Mouse (Mus musculus) CH12F3 (cell line): Measurements from ENCODE around the gene Rapgef2.
"Not testable (repeated sequence)": the region's sequence is repeated elsewhere in the genome, so short reads cannot be mapped to it uniquely, and the experiment has no call there.

ENCODE experiments used
- in situ Hi-C: fragments of 300-500 bp; cut with MboI; formaldehyde crosslinking; loops from 2 replicates; pipeline ENCODE4 v1.14.3; 2020; ENCODE audit warnings: low sequenced_read_pairs

Gene Rapgef2

DNA sequence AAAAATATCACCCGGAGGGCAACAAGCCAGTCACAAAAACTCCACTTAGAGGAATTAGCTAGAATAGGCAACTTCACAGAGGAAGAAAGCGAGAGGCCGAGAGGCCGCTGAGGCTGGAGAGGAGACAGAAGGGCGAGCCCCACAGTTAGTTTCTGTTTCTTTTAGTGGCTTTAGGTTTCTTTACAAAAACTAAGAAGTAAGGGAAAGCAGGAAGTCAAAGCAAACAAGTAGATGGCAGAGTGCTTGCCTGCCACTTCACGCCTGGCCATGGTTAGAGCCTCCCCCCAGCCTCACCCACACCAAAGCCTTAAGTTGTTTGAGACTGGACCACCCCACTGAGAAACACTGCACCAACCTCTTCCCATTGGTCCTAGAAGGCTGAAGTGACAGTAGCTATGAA lies 108.2 kb downstream of the Rapgef2 start:
- in situ Hi-C loops = loop anchor here (25.0 kb wide), 1 partner anchor 191 kb away; no protein-coding TSS in a partner anchor

DNA sequence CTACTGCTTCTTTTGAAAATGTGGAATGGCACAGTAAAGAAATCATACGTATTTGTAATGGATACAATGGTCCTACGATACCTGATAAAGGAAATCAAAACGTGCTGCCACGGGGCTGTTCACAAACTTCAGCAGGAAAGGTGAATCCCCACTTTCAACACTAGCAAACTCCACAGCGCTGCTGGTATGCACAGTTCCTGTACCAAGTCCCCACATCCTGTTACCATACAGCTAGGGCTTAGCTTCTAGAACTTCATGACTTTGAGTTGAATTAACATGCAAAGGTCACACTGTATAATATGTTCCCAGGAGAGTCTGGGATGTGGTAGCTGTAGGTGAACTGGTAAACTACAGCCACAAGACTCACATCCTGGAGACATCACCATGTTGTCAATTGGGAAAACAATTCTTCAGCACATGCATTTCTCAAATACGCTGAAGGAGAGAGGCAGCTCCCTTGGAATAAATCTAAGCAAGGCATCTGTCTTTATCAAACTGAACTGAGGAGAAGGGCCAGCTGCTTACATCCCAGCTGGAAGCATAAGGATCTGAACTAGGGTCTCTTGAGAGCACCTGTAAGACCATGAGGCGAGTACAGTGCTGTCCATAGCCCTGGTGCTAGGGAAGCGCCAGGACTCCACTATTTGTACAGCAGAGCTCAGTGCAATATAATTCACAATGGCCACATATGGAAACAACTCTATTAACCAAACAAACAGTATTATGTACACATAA lies 109.0 kb downstream of the Rapgef2 start:
- in situ Hi-C loops = loop anchor here (25.0 kb wide), 1 partner anchor 190 kb away; no protein-coding TSS in a partner anchor

DNA sequence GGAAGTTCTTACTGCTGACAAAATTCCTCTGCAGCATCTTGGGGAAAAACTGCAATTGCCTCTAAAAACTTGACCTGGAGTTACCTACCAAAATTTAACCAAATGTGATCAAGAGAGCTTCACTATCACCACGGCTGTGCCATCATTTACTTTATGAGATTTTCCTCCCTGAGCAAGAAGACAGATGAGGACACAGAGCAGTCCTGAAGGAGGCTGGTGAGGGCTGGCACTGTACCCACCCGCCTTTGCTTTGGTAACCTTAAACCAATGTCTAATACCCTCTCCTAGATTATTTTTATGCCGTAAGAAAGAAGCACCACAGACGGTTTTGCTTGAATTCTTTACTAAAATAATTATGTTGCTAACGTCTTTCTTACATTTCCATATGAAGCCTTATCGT lies 112.1 kb downstream of the Rapgef2 start:
- in situ Hi-C loops = no loop called here

DNA sequence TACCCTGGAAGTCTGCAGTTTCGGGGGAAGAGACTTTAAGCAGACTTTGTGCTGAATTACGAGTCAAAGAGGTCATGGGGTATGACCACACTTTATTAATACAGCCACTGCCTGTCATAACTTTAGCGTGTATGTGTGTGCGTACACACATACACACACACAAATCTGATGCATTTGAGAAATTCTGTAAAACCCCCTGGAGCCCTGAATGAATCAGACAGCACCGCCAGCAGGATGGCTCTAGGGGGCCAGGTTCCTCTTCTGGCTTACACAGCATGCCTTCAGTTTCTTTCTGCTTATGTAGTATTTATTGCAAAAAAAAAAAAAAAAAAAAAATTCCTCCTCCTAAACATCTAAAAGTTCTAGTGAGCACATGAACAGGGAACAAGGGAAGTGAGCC lies 113.0 kb downstream of the Rapgef2 start:
- in situ Hi-C loops = no loop called here

DNA sequence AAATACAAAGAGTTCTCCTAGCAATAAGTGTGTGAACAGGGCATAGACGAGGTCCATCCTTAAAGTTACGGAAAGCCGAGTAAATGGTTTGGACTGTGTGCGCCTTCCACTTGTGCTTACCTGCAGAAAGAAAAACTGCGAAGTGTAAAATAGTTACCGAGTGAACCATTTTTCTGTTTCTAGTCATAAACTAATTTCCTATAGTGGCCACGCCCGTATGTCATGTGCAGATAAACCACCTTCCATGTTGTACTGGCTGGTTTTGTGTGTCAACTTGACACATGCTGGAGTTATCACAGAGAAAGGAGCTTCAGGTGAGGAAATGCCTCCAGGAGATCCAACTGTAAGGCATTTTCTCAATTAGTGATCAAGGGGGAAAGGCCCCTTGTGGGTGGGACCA lies 115.2 kb downstream of the Rapgef2 start:
- in situ Hi-C loops = not testable (repeated sequence)

DNA sequence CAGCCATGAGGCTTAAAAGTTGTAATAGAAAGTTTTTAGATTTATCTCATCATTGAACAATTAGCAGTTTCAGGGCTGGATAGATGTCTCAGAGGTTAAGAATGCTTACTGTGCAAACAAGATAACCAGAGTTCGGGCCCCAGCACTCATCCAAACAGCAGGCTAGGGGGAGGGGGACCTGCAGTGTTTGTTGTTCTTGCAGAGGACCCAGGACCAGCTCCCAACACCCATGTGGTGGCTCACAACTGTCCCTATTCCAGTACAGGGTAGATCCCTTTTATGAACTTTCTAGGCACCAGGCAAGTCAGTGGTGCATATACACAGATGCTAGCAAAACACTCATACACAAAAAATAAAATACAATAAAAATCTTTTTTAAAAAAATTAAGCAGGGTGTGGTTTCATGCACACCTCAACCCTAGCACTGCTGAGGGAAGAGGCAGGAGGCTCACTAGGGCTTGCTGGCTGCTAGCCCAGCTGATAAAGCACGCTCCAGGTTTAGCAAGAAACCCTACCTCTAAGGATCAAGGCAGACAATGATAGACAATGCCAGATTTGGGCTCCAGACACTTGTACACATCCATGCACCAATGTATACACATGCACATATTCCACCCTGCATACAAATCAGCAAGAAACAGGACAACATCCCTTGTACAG lies 118.0 kb downstream of the Rapgef2 start:
- in situ Hi-C loops = no loop called here

DNA sequence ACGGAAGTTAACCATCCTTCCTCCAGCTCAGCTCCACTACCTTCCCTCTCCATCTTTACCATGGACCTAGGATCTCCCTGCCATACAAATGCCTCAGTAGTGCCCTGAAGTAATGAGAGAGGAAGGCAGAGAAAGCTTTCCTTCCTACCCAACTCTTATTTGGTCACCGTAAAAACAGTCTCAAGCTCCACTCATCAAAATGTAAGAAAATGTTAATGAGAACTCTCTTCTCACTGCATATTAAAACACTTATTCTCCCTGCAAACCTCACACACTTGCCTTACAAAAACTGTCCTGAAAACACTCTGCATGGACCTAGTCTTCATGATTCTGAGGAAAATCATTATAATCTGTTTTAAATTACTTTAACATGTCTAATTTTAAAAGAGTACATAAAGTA lies 118.7 kb downstream of the Rapgef2 start:
- in situ Hi-C loops = no loop called here

DNA sequence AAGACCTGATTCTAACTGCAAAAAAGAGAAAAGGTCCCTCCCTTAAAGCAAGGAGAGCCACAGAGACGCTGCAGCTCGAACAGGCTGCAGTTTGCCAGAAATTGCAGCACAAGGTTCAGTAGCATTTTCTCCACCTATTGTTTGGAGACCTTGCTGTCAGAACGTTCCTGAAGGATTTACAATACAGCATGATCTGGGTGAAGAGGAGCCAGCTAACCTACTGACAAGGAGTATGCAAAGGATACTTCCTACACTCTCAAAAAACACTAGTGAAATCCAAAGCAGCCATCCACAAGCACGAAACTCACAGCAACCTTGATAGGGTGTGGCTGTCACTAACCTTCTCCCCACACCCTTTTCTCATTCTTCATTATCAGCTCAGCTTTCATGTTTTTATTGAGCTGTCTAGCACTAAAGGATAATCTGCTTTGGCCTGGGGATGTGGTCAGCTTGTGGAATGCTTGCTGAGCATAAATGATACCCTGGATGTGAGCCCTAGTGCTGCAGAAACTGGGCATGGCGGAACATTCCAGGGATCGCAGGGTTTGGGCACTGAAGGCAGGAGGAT lies 124.4 kb downstream of the Rapgef2 start:
- in situ Hi-C loops = no loop called here

DNA sequence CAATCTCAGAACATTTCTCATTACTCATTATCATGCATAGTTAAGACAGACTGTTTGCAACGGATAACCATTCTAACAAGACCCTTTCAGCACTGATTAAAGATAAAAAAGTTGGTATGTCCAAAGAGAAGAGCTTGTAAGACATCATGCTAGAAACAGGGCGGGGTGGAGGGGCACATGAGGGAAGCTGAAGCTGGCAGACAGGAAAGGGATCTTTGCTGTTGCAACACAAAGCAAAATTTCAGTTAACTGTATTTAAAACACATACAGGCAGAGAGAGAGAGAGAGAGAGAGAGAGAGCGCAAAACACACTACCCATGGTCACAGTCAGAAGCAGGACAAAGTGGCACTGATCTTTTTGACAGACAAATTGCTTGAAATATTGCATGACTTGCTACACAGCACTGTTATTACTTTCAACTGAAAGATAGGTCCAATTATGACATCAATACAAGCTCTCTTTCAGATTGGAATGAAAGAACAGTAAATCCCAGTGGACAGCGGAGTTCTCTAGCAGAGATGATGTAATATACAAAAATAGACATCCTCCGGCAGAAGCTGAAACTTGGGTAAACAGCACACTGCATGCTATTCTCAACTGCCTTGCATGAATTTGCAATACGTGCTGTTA lies 125.1 kb downstream of the Rapgef2 start:
- in situ Hi-C loops = no loop called here

DNA sequence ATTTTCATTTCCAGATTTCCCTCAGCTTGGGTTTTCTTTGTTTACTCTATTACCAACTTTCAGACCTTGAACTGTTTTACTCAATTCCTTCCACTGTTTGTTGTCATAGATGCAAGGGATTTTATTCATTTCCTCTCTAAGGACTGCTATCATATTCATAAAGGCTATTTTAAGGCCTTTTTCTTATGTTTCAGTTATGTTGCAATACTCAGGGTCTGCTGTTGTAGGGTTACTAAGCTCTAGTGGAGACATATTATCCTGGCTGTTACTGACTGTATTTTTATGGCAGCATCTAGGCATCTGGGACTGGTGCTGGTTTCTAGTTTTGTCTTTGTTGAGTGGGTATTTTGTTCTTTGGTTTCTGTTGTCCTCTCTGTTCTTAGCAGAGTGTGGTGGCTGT lies 128.1 kb downstream of the Rapgef2 start:
- in situ Hi-C loops = no loop called here

DNA sequence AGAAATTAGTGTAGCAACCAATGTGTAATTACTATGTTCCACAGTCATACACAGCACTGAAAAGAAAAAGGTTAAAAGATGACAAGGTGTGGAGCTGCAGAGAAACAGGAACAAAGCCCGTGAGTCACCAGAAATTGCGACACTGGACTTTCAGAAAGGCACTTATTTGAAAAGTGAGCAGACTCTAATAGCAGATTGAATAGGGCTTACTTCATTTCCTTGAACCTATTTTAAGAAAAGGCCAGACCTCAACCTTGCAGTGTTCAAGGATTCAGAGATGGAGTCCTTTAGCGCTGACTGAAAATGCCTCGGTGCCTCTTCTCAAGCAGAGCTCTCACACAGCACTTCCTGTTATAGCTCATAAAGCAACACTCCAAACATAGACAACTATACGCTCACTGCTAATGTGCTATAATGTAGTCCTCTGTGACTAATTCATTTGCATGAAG lies 133.3 kb downstream of the Rapgef2 start:
- in situ Hi-C loops = no loop called here

DNA sequence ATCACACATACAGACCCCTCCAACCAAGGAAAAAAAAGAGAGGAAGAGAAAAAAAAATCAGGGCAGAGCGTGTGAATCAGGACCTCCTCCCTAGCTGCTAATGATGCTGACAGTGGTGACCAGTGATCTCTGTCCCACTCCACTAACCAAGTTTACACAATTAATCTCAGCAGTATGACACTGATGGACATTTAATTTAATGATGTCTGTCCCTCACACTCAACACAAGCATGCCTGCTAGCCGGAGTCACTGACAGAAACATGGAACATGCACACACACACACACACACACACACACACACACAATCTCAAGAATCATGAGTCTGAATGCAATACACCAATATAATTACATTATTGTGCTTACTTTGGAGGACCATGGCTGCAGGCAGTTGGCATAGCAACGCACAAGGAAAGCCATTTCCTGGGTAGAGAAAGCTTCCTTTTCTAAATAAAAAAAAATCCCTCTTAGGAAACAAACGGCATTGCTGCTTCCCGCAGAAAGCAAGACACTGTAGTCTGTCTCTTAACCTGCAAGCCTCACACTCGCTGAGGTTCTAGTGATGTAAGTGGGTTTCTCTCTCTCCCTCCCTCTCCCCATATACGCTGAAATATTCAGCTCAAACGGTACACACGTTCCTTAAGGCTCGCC lies 140.8 kb downstream of the Rapgef2 start:
- in situ Hi-C loops = no loop called here

DNA sequence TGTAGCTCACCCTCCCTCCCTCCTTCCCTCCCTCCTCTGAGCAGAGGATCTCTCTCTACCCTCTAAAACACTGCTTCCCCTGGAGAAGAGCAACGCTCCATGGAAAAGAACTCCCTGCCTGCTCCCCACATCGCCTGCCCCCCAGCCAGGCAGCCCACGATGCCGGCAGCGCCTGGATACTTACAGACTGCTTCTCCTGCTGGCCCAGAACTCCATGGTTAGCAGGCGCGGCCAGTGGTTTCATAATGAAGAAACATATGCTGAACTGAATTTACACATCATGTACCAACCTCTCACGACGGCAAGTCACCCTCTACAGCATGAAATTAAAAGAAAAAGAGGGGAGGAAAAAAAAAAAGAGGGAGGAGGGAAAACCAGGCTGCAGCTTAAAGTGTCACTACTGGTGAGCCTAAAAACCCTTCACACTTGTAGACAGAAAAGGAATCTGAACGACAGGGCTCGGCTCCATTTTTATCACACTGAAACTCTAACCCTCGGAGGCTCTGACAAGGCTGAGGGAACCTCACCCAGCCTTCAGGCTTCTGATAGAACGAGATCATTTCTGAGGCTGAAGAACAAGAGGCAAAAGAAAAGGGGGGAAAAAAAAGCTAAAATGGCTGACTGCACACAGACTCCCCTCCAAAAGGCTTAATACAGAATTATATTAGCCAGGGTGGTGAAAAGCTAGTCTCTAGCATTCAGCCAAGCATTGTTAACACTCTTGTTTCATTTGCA lies 141.5 kb downstream of the Rapgef2 start:
- in situ Hi-C loops = no loop called here

DNA sequence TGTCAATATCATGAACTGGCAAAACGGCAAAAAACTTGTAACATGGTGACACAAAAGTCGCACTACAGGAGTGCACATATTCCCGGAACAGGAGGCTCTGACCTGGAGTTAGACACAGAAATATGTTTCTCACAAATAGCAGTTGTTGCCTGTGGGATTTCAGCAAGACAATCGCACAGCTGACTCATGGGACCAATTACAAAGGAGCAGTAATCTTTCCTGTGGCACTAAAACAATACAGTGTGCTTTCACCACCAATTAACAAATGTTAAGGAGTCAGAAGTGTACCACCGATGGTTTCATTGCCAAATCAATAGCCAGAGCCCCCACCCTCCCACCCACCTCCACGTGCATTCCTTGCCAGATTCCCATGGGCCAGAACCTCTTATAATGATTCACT lies 142.2 kb downstream of the Rapgef2 start:
- in situ Hi-C loops = no loop called here

DNA sequence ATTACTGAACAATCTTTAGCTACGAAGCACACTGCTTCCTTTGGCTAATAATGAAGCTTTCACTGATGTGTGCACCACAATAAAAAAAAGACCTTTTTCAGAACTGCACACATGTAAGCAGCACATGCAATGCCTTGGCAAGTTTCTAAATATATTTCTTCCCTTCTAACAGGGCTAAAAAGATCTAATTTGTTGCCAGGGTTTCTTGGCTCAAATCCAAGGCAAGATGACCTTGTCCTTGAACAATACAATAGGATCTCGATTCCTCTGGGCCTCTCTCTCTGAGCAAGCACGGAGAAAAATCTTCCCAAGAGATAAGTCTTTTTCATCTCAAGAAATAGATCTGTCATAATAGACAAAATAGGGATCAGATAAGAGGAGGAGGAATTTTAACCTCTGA lies 147.1 kb downstream of the Rapgef2 start:
- in situ Hi-C loops = no loop called here

DNA sequence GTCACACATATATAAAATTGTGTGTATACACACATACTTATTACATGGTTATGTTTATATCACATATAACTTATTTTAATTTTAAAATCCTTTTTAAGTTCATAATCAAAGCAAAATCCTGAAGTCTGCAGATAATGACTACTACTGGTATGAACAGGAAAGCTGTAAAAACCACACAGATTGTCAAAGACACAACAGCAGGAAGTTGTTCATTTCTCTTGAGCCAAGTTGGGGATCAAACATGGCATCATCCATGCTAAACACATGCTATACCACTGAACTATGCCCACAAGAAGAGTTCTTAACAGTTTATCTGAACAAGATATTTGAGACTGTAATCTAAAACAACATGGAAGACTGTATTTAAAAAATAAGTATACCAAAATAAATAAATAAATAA lies 147.7 kb downstream of the Rapgef2 start:
- in situ Hi-C loops = no loop called here

DNA sequence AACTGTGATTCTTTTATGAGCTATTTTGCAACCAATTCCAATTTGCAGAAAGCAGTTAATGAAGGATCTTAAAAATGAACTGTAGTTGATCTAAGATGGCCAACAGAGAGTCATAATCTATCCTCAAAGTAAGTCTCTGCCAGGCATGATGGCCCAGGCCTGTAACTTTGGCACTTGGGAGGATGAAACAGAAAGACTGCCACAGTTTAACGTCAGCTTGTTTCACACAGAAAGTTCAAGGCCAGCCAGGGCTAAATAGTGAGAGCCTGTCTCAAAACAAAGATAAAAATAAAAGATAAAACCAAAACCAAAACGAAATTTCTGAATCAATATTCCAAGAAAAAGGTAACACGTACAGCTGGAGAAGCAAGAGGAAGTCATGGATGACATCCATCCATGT lies 155.3 kb downstream of the Rapgef2 start:
- in situ Hi-C loops = no loop called here

DNA sequence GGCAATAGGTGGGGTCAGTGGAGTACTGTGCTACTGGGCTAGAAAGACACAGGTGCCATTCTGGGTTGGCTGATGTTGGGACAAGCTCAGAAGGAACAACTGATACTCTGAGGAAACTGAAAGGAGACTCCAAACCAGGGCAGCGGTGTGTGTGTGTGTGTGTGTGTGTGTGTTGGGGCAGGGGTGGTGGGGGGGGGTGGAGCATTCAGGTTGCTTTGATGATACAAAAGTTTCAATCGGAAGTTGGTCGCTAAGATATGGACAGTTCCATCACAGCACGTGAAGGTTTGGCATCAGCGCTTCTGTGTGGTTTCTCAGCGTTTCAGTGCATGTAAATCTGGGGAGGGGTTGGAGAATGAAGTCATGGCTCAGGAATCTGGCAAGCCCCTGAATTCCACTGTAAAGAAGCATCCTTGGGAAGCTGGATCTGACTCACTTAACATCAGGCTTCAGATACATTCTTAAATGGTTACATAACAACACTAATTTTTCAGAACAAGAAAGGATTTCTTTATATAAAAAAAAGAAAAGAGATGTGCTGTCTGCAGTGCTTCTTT lies 157.2 kb downstream of the Rapgef2 start:
- in situ Hi-C loops = no loop called here

DNA sequence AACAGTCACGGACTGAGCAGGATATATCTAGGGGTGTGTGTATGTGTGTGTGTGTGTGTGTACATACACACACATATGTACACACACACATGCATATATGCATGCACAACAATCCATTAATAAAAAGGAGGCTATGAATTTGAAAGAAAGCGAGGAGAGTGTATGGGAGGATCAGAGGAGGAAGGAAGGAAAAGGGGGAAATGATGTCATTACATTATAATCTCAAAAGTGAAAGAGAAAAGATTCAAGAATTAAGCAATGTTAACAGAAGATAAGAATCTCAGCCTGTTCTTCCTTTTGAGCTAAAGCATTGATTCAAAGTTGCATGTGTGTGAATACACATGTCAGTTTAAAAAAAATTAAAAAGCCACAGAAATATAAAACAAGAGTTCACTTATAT lies 158.5 kb downstream of the Rapgef2 start:
- in situ Hi-C loops = no loop called here

DNA sequence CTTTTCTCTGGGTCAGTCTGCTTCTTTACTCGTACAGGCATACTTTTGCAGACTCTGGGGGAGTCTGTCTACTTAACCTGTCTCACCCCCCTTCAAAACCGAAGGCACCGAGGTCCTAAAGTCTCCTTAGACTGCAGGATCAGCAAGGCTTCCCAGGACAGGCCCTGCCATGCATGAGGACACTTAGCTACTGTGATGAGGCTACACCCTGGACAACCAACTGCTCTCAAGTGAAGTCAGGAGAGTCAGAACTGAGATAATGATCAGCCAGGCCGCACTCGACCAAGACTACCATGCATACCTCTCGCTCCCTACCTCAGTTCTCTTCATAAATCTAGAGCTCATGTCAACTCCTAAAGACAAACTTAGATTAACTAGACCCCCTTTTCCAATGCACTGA lies 159.5 kb downstream of the Rapgef2 start:
- in situ Hi-C loops = no loop called here
